Mouse (Mus musculus) kidney, adult 2 months (tissue): ENCODE measurements around the gene Col20a1.

Source experiments
- CTCF ChIP-seq: fragments of 200-500 bp; conservative IDR thresholded peaks from 2 replicates; pipeline ENCODE4 v1.5.1; 2011; ENCODE audit warnings: low read depth, mild to moderate bottlenecking, control low read depth, low read length, moderate library complexity, mixed read lengths; ENCODE audit not compliant: insufficient read depth, insufficient read length
- POLR2A ChIP-seq: fragments of 200-500 bp; IDR thresholded peaks from one replicate; pipeline ENCODE4 v1.6.1; 2011; ENCODE audit warnings: low read depth, low read length, control low read depth

GRCm38 (mm10) chr2:180960187-180960586, 26.1 kb upstream of the Col20a1 start:
- no peak for TF ChIP-seq POLR2A
- TF ChIP-seq CTCF: no peak
